Mouse (Mus musculus): ENCODE results near the gene 9130409I23Rik. TPM values are rescaled to one million over a fixed set of nuclear protein-coding genes. Genes with fewer than 3 reads are reported as not detected.

9130409I23Rik gene
- polyA plus RNA-seq, 1 experiment: 0.04 TPM

DNA sequence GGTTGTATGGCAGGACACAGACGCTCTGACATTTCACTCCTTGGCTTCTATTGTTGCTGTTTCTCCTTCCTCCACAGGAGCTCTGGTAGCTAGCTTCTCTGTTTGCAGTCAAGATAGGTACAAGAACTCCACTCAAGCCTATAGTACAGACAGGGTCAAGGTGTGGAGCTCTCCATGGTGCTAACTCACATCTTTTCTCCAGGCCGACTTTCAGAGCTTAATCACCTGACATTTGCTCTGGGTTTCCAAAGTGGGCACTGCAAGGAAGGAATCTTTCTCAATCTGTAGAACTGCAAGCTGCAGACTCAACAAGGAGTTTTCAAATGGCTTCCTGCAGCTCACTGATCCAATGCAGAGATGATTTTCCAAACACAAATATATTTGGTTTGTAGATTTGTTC, 33.0 kb downstream of the 9130409I23Rik start:
- 46% methylated on average over 2 of the region's 2 CpGs for WGBS
- no peak overlapping the region for H3K4me3 ChIP-seq (ENCODE audit: extremely low read depth, insufficient read depth, insufficient read length)
- TF ChIP-seq POLR2A (IDR thresholded peaks at IDR 0.05; ENCODE audit: low read depth, low read length) (no peak), CTCF (IDR thresholded peaks at IDR 0.05; ENCODE audit: extremely low read depth, insufficient read depth, insufficient read length, insufficient replicate concordance) (no peak)
- no peak overlapping the region for H3K27ac ChIP-seq (ENCODE audit: insufficient read depth, low read length)
- H3K27me3 ChIP-seq (ENCODE audit: control insufficient read depth, insufficient read depth, low read length): no peaks in the 10 kb centered on the region
- H3K4me1 ChIP-seq (ENCODE audit: control insufficient read depth, insufficient read depth, insufficient read length): no peaks in the 10 kb centered on the region
- H3K36me3 ChIP-seq (ENCODE audit: control insufficient read depth, insufficient read depth, low read length): no peaks in the 10 kb centered on the region
- no peak for DNase-seq (ENCODE audit: low read depth in 1 of 2, low spot score in 2 of 2)

DNA sequence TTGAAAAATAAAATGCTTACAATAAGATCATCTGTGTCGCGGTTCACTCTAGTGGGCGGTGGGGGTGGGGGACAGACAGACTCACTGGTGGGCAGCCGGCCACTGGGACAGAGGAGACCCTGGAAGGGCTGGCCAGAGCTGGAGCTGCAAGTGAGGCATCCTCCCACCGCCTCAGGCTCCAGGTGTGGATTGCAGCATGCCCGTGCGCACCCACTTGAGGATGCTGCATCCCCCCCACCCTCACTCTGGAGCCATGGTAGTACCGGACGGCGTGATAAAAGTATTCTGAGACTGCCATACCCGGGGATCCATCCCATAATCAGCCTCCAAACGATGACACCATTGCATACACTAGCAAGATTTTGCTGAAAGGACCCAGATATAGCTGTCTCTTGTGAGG, 39.0 kb downstream of the 9130409I23Rik start:
- Histone ChIP-seq H3K27me3 (ENCODE audit: control insufficient read depth, insufficient read depth, low read length) (no peaks in the 10 kb centered on the region), H3K4me3 (ENCODE audit: extremely low read depth, insufficient read depth, insufficient read length) (no peak overlapping the region), H3K4me1 (ENCODE audit: control insufficient read depth, insufficient read depth, insufficient read length) (no peaks in the 10 kb centered on the region), H3K36me3 (ENCODE audit: control insufficient read depth, insufficient read depth, low read length) (peaks cover 18% of the 10 kb centered on the region), H3K27ac (ENCODE audit: insufficient read depth, low read length) (no peak overlapping the region)
- WGBS: 78% methylated on average over 12 of the region's 12 CpGs
- TF ChIP-seq POLR2A (IDR thresholded peaks at IDR 0.05; ENCODE audit: low read depth, low read length) (no peak), CTCF (IDR thresholded peaks at IDR 0.05; ENCODE audit: extremely low read depth, insufficient read depth, insufficient read length, insufficient replicate concordance) (no peak)
- DNase-seq (ENCODE audit: low read depth in 1 of 2, low spot score in 2 of 2): no peak

Other genes with a start within 250 kb of the 9130409I23Rik start
- gene H3f3a, start 237.3 kb upstream of the 9130409I23Rik start, polyA plus RNA-seq (2012; rRNA removed): 361 and 391 TPM in 2 replicates
- 7.1 and 9.3 TPM in 2 replicates for gene Sde2, start 200.1 kb upstream of the 9130409I23Rik start, polyA plus RNA-seq (2012; rRNA removed)
- gene Lefty2, start 158.1 kb upstream of the 9130409I23Rik start, polyA plus RNA-seq (2012; rRNA removed): not detected in 2 replicates
- gene Pycr2, start 146.9 kb upstream of the 9130409I23Rik start, polyA plus RNA-seq (2012; rRNA removed): 41.7 and 53.9 TPM in 2 replicates
- gene Lefty1, start 116.2 kb upstream of the 9130409I23Rik start, polyA plus RNA-seq (2012; rRNA removed): 10.9 and 16.8 TPM in 2 replicates
- 38.6 and 42.5 TPM in 2 replicates for gene Tmem63a, start 108.9 kb upstream of the 9130409I23Rik start, polyA plus RNA-seq (2012; rRNA removed)
- 50.5 and 52.2 TPM in 2 replicates for gene Ephx1, start 30.3 kb upstream of the 9130409I23Rik start, polyA plus RNA-seq (2012; rRNA removed)
- 7.7 and 8.6 TPM in 2 replicates for gene Nvl, start 93.0 kb downstream of the 9130409I23Rik start, polyA plus RNA-seq (2012; rRNA removed)
- 4.7 and 6.0 TPM in 2 replicates for gene Cnih4, start 93.5 kb downstream of the 9130409I23Rik start, polyA plus RNA-seq (2012; rRNA removed)
- gene Wdr26, start 160.8 kb downstream of the 9130409I23Rik start, polyA plus RNA-seq (2012; rRNA removed): 36.3 and 37.2 TPM in 2 replicates